Comparison of ENCODE assay signal across 8 mouse cellular contexts in the genomic region with DNA sequence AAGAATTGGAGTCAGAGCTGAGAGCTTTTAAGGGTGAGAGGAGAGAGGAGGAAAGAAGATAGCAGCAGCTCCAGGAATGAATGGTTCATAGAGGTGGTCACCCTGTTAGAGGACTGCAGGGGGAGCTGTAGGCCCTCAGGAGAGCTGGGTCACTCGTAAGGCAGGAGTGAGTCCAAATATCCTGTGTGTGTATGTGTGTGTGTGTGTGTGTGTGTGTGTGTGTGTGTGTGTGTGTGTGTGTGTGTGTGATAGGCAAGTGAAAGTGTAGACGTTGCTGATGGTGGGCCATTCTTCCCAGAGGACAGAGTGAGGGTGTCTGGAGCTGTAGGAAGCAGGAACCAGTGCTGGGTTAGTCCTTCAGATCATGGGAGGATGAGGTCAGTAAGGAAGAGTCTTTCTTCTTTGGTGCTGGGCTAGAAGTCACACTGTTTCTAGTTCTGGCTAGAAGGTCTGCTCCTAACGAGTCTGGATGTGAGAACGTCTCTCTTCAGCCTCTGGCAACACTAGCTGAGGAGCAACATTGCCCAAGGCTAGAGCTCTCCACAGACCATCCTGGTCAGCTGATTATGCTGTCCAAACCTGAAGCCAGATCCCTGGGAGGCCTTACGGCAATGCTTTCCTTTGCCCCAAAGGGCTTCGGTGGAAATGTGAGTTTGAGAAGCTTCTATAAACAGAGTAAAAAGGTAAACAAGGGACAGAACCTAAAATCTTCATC.
DNase-seq lines count a peak whose midpoint lies in the region; ATAC-seq and TF ChIP-seq lines count a peak whose summit lies in the region.

No protein-coding gene starts in this region.

- H3K4me2 ChIP-seq in neural tube, embryonic 12.5 days (replicated peaks), result no peak overlapping the region
- H3K4me2 ChIP-seq in neural tube, embryonic 15.5 days, result no peak overlapping the region

- ATAC-seq in neural tube, embryonic 12.5 days (ENCODE audit: low FRiP score, low read depth), result peak; percentile 60
- ATAC-seq in neural tube, embryonic 15.5 days (ENCODE audit: low FRiP score), result no peak
- peak; percentile 83 for ATAC-seq in common myeloid progenitor, adult 5-6 weeks (replicated peaks; ENCODE audit: low read depth, poor library complexity, severe bottlenecking)

- H3K36me3 ChIP-seq in neural tube, embryonic 12.5 days, result no peaks in the 10 kb centered on the region
- no peaks in the 10 kb centered on the region for H3K36me3 ChIP-seq in neural tube, embryonic 15.5 days
- no peaks in the 10 kb centered on the region for H3K36me3 ChIP-seq in kidney, adult 2 months (ENCODE audit: control insufficient read depth, insufficient read depth, low read length)
- no peaks in the 10 kb centered on the region for H3K36me3 ChIP-seq in megakaryocyte, embryonic 14.5 days (replicated peaks; ENCODE audit: low read length)

- peak; percentile 87 for TF ChIP-seq CTCF in kidney, adult 2 months (conservative IDR thresholded peaks at IDR 0.05; ENCODE audit: insufficient read depth, insufficient read length, low read depth, low read length)

- TF ChIP-seq POLR2A in kidney, adult 2 months (IDR thresholded peaks at IDR 0.05; ENCODE audit: low read depth, low read length), result no peak

- no peaks in the 10 kb centered on the region for H3K4me1 ChIP-seq in neural tube, embryonic 12.5 days
- no peaks in the 10 kb centered on the region for H3K4me1 ChIP-seq in neural tube, embryonic 15.5 days
- H3K4me1 ChIP-seq in kidney, adult 2 months (ENCODE audit: control insufficient read depth, insufficient read depth, low read length), result no peaks in the 10 kb centered on the region
- peaks cover 18% of the 10 kb centered on the region for H3K4me1 ChIP-seq in megakaryocyte, embryonic 14.5 days

- H3K9me3 ChIP-seq in neural tube, embryonic 12.5 days, result no peaks in the 10 kb centered on the region
- H3K9me3 ChIP-seq in neural tube, embryonic 15.5 days (replicated peaks), result no peaks in the 10 kb centered on the region
- H3K9me3 ChIP-seq in megakaryocyte, embryonic 14.5 days, result no peaks in the 10 kb centered on the region

- peak; percentile 4 for DNase-seq in T-cell, adult 2 months (ENCODE audit: low spot score)
- peak; percentile 52 for DNase-seq in kidney, adult 2 months
- no peak for DNase-seq in layer of hippocampus, postnatal 25 days (ENCODE audit: extremely low spot score in 1 of 2, low spot score in 1 of 2)
- DNase-seq in adrenal gland, adult 8-10 months, result no peak

- no peaks in the 10 kb centered on the region for H3K27me3 ChIP-seq in neural tube, embryonic 12.5 days (replicated peaks)
- no peaks in the 10 kb centered on the region for H3K27me3 ChIP-seq in neural tube, embryonic 15.5 days (replicated peaks)
- H3K27me3 ChIP-seq in kidney, adult 2 months (replicated peaks; ENCODE audit: control insufficient read depth, insufficient read depth, low read length), result no peaks in the 10 kb centered on the region
- peaks cover 3% of the 10 kb centered on the region for H3K27me3 ChIP-seq in megakaryocyte, embryonic 14.5 days (replicated peaks)

- no peak overlapping the region for H3K9ac ChIP-seq in neural tube, embryonic 12.5 days
- H3K9ac ChIP-seq in neural tube, embryonic 15.5 days (replicated peaks), result no peak overlapping the region

- WGBS in neural tube, embryonic 12.5 days, result 50% methylated on average over 6 of the region's 6 CpGs
- WGBS in neural tube, embryonic 15.5 days, result 53% methylated on average over 6 of the region's 6 CpGs
- WGBS in kidney, adult 2 months, result 42% methylated on average over 6 of the region's 6 CpGs

- no peak overlapping the region for H3K27ac ChIP-seq in neural tube, embryonic 12.5 days
- H3K27ac ChIP-seq in neural tube, embryonic 15.5 days (replicated peaks), result no peak overlapping the region
- no peak overlapping the region for H3K27ac ChIP-seq in kidney, adult 2 months (ENCODE audit: insufficient read depth, low read depth, low read length)

- H3K4me3 ChIP-seq in neural tube, embryonic 12.5 days, result no peak overlapping the region
- no peak overlapping the region for H3K4me3 ChIP-seq in neural tube, embryonic 15.5 days (replicated peaks)
- no peak overlapping the region for H3K4me3 ChIP-seq in kidney, adult 2 months (ENCODE audit: insufficient read depth, low read depth, low read length)
- peak overlapping the region; percentile 53 for H3K4me3 ChIP-seq in megakaryocyte, embryonic 14.5 days (replicated peaks)

Comparison
In these comparisons a context has a peak if more than half of its experiments do, and no peak if none do; other contexts are left out.
1. DNase-seq: peak in T-cell, adult 2 months (single experiment) and kidney, adult 2 months (single experiment); none in layer of hippocampus, postnatal 25 days (0 of 2) and adrenal gland, adult 8-10 months (single experiment).